Mouse (Mus musculus): ENCODE measurements around the gene Uqcc2. TPM values are rescaled to one million over a fixed set of nuclear protein-coding genes. Genes with fewer than 3 reads are reported as not detected.

Uqcc2 gene
- polyA plus RNA-seq, 1 experiment from 2014 or later: 146 TPM

DNA sequence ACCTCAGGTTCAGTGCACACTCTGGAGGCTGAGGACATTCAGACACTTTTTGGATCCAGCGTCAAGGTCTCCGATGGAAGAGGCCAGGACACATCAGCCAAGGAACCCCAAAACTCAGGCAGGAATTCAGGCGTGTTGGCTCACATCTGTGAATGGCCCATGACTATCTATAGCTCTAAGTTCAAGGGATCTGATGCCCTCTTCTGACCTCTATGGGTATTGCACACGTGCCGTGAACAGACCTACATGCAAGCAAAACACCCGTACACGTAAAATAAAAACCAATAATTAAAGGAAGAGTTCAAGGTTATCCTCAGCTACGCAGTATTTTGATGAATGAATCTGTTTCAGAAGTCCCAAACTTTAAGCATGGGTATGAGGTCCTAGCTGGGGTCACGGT is 27.0 kb downstream of the Uqcc2 start:
- Histone ChIP-seq H3K4me2 (no peak overlapping the region), H3K9me3 (replicated peaks) (no peaks in the 10 kb centered on the region), H3K27ac (replicated peaks) (no peak overlapping the region), H3K9ac (no peak overlapping the region), H3K4me1 (replicated peaks) (no peaks in the 10 kb centered on the region), H3K36me3 (replicated peaks) (no peaks in the 10 kb centered on the region), H3K4me3 (replicated peaks) (no peak overlapping the region), H3K27me3 (no peaks in the 10 kb centered on the region)
- WGBS (ENCODE audit: insufficient replicate concordance): 72% methylated on average over 9 of the region's 9 CpGs
- no peak for ATAC-seq (ENCODE audit: insufficient read depth)

DNA sequence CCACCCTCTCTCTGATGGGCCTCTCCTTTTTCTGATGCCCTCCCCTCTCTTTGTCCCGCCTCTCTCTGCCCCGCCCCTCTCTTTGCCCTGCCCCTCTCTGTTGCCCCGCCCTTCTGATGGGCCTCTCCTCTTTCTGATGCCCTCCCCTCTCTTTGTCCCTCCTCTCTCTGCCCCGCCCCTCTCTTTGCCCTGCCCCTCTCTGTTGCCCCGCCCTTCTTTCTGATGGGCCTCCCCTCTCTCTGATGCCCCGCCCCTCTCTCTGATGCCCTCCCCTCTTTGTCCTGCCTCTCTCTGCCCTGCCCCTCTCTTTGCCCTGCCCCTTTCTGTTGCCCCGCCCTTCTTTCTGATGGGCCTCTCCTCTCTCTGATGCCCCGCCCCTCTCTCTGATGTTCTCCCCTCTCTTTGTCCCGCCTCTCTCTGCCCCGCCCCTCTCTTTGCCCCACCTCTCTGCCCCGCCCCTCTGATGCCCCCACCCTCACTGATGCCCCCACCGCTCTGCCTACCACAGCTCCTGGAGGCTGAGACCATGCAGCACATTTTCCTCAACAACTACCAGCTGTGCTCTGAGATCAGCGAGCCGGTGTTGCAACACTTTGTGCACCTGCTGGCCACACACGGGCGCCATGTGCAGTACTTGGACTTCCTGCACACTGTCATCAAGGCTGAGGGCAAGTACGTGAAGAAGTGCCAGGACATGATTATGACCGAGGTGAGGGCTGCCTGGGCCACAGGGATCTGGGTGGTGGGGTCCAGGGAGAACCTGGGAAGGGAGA is 27.8 kb downstream of the Uqcc2 start:
- H3K9me3 ChIP-seq (replicated peaks): no peaks in the 10 kb centered on the region
- 62% methylated on average over 18 of the region's 18 CpGs for WGBS (ENCODE audit: insufficient replicate concordance)
- no peak overlapping the region for H3K9ac ChIP-seq
- no peaks in the 10 kb centered on the region for H3K36me3 ChIP-seq (replicated peaks)
- H3K4me3 ChIP-seq (replicated peaks): no peak overlapping the region
- H3K27me3 ChIP-seq: no peaks in the 10 kb centered on the region
- H3K4me2 ChIP-seq: no peak overlapping the region
- ATAC-seq (ENCODE audit: insufficient read depth): no peak
- no peaks in the 10 kb centered on the region for H3K4me1 ChIP-seq (replicated peaks)
- H3K27ac ChIP-seq (replicated peaks): no peak overlapping the region

DNA sequence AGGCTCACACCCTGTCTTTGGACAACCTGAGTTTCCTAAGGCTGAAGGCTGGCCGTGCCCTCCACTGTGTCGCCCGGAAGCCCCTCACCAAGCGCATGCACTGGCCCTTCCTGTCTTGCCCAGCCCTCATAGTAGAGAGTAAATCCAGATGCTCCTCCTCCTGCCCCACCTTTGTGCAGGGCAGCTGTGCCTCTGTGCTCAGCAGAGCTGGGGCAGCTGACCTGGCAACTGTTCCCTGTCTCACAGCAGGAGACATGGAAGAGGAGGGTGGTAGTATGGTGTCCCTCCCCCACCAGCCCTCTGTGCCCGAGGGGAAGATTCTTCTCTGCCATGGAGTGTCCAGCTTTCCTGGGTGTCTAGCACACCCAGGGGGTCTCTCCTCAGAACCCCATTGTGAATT is 32.0 kb downstream of the Uqcc2 start:
- Histone ChIP-seq H3K27ac (replicated peaks) (no peak overlapping the region), H3K4me3 (replicated peaks) (no peak overlapping the region), H3K9ac (no peak overlapping the region), H3K9me3 (replicated peaks) (no peaks in the 10 kb centered on the region), H3K36me3 (replicated peaks) (no peaks in the 10 kb centered on the region), H3K27me3 (no peaks in the 10 kb centered on the region), H3K4me1 (replicated peaks) (no peaks in the 10 kb centered on the region), H3K4me2 (no peak overlapping the region)
- WGBS (ENCODE audit: insufficient replicate concordance): 75% methylated on average over 5 of the region's 5 CpGs
- ATAC-seq (ENCODE audit: insufficient read depth): no peak

DNA sequence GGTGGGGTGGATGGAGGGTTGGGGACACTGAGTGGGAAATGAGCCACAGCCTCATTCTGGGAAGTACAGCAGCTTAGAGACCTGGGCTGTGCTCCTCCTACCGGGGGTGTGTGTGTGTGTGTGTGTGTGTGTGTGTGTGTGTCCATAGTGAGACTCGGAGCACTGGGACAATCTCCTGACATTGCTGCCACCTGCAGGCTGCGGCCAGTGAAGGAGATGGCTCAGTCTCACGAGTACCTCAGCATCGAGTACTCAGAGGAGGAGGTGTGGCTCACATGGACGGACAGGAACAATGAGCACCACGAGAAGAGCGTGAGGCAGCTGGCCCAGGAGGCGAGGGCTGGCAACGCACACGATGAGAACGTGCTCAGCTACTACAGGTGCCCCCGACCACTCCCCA is 38.0 kb downstream of the Uqcc2 start:
- Histone ChIP-seq H3K4me3 (replicated peaks) (no peak overlapping the region), H3K4me1 (replicated peaks) (no peaks in the 10 kb centered on the region), H3K9me3 (replicated peaks) (no peaks in the 10 kb centered on the region), H3K9ac (no peak overlapping the region), H3K4me2 (no peak overlapping the region), H3K27ac (replicated peaks) (no peak overlapping the region), H3K27me3 (no peaks in the 10 kb centered on the region), H3K36me3 (replicated peaks) (no peaks in the 10 kb centered on the region)
- no peak for ATAC-seq (ENCODE audit: insufficient read depth)
- WGBS (ENCODE audit: insufficient replicate concordance): 46% methylated on average over 13 of the region's 13 CpGs

DNA sequence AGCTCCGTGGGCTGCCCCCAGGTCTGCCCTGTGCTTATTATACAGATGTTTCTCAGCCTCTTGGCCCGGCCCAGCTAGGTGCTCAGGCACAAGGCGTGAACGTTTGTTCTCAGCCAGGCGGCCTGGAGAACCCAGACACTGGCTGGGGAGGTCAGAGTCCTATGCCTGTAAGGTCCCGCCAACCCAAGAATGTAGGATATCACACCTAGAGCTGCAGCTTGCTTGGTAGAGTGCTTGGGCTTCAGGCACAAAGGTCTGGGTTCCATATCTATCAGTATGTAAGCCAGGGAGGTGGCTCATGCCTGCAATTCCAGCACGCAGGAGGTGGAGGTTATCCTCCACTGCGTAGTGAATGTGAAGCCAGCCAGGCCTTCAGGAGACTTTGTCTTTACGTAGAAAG is 43.6 kb downstream of the Uqcc2 start:
- H3K36me3 ChIP-seq (replicated peaks): no peaks in the 10 kb centered on the region
- no peaks in the 10 kb centered on the region for H3K27me3 ChIP-seq
- no peak overlapping the region for H3K27ac ChIP-seq (replicated peaks)
- no peaks in the 10 kb centered on the region for H3K4me1 ChIP-seq (replicated peaks)
- H3K9me3 ChIP-seq (replicated peaks): no peaks in the 10 kb centered on the region
- no peak for ATAC-seq (ENCODE audit: insufficient read depth)
- H3K4me3 ChIP-seq (replicated peaks): no peak overlapping the region
- no peak overlapping the region for H3K4me2 ChIP-seq
- WGBS (ENCODE audit: insufficient replicate concordance): 71% methylated on average over 9 of the region's 9 CpGs
- no peak overlapping the region for H3K9ac ChIP-seq

DNA sequence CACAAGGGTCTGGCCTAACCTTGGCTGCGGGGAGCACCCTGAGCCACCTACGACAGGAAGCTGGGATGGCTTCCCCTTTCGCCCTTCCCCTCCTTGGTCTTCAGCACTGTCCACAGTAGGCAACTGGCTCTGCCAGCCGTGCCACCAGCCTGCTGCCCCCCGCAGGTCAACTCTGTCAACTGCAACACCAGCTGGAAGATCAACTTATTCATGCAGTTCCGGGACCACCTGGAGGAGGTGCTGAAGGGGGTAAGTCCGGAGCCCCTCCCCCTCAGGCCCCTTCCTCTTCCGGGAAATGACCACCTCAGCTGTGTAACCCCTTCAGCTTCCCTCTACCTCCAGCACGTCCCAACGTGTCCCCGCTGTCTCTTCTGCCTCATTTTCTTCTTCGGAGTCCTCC is 46.3 kb downstream of the Uqcc2 start:
- no peak for ATAC-seq (ENCODE audit: insufficient read depth)
- no peak overlapping the region for H3K9ac ChIP-seq
- no peaks in the 10 kb centered on the region for H3K9me3 ChIP-seq (replicated peaks)
- WGBS (ENCODE audit: insufficient replicate concordance): 39% methylated on average over 12 of the region's 12 CpGs
- peaks cover 15% of the 10 kb centered on the region; the same call in 1 of the 2 replicates for H3K4me1 ChIP-seq (replicated peaks)
- no peaks in the 10 kb centered on the region for H3K27me3 ChIP-seq
- no peak overlapping the region for H3K27ac ChIP-seq (replicated peaks)
- H3K36me3 ChIP-seq (replicated peaks): no peaks in the 10 kb centered on the region
- no peak overlapping the region for H3K4me3 ChIP-seq (replicated peaks)
- no peak overlapping the region for H3K4me2 ChIP-seq

DNA sequence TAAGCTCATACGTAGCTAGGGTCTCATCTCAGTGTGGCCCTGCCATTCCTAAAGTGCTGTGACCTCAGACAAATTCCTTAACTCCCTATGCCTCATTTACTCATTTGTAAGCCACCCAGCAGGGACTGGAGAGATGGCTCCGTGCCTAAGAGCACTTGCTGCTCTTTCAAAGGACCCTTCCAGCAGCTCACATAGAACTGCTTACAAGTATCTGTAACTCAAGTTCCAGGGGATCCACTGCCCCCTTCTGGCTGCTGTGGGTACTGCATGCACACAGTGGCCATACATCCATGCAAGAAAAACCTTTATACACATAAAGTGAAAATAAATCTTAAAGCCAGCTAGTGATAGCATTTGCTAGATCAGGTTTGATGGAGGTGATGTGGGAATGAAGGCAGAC is 48.0 kb downstream of the Uqcc2 start:
- Histone ChIP-seq H3K4me1 (replicated peaks) (peaks cover 23% of the 10 kb centered on the region), H3K27me3 (no peaks in the 10 kb centered on the region), H3K4me3 (replicated peaks) (no peak overlapping the region), H3K36me3 (replicated peaks) (no peaks in the 10 kb centered on the region), H3K9ac (no peak overlapping the region), H3K4me2 (no peak overlapping the region), H3K27ac (replicated peaks) (no peak overlapping the region), H3K9me3 (replicated peaks) (no peaks in the 10 kb centered on the region)
- no peak for ATAC-seq (ENCODE audit: insufficient read depth)
- 61% methylated on average over 2 of the region's 2 CpGs for WGBS (ENCODE audit: insufficient replicate concordance)

DNA sequence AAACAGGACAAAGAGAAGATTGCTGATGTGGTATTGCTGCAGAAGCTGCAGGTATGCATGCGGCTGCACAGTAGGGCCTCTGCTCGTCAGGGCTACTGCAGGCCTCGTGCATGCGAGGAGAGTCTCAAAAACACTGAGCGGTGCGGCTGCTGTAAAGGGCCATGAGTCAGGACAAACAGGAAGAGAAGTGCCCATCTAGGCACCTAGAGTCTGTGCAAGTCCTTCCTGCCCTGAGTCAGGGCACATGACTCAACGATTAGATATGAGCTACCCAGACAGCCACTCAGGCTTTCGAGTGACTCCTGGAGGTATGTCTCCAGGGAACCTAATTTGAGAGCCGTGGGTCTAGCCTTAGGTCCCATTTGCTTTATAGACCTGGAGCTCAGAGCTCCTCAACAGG is 50.1 kb downstream of the Uqcc2 start:
- no peak overlapping the region for H3K9ac ChIP-seq
- 18% methylated on average over 9 of the region's 9 CpGs for WGBS (ENCODE audit: insufficient replicate concordance)
- H3K27me3 ChIP-seq: no peaks in the 10 kb centered on the region
- no peaks in the 10 kb centered on the region for H3K9me3 ChIP-seq (replicated peaks)
- no peaks in the 10 kb centered on the region for H3K36me3 ChIP-seq (replicated peaks)
- no peak overlapping the region for H3K27ac ChIP-seq (replicated peaks)
- H3K4me1 ChIP-seq (replicated peaks): peaks cover 31% of the 10 kb centered on the region
- no peak for ATAC-seq (ENCODE audit: insufficient read depth)
- no peak overlapping the region for H3K4me2 ChIP-seq
- H3K4me3 ChIP-seq (replicated peaks): no peak overlapping the region

DNA sequence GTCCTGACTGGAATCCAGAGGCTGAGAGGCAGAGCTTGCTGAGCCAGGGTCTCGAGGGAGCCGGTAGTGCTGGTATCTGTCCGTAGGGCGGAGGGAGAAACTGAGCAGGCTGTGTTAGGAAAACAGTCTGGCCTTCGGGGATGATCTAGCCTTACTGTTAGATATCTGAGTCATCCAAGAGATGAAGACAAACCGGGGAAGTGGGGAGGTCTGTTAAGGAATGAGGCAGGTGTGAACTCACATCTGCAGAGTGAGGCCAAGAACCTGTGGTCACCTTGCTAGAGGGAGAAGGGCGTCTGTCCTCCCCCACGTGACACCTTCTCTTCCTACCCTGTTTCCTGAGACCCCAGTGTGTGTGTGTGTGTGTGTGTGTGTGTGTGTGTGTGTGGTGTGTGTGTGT is 50.9 kb downstream of the Uqcc2 start:
- WGBS (ENCODE audit: insufficient replicate concordance): 39% methylated on average over 8 of the region's 8 CpGs
- Histone ChIP-seq H3K4me1 (replicated peaks) (peaks cover 31% of the 10 kb centered on the region), H3K9me3 (replicated peaks) (peaks cover 2% of the 10 kb centered on the region; the same call in 1 of the 2 replicates), H3K4me3 (replicated peaks) (no peak overlapping the region), H3K27ac (replicated peaks) (no peak overlapping the region), H3K9ac (no peak overlapping the region), H3K36me3 (replicated peaks) (no peaks in the 10 kb centered on the region), H3K4me2 (no peak overlapping the region), H3K27me3 (no peaks in the 10 kb centered on the region)
- no peak for ATAC-seq (ENCODE audit: insufficient read depth)

DNA sequence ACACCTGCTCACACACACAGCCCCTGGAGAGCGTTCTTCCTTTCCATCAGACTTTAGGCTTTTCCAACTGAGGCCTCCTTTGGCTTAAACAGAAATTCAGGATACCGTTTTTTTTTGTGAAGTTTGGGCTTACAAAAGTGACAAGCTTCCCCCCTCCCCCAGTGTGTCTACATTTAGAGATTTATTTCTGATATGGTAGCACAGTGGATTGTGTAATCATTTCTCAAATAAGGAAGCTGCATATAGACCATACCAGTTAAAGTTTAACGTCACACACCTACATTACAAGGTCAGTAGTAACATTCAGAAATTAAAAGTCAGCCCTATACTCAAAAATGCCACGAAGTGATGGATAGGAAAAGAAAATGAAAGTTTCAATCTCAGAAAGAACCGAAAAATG is 51.8 kb downstream of the Uqcc2 start:
- peak overlapping the region; percentile 27; the same call in 1 of the 2 replicates for H3K4me2 ChIP-seq
- peaks cover 31% of the 10 kb centered on the region for H3K4me1 ChIP-seq (replicated peaks)
- no peak for ATAC-seq (ENCODE audit: insufficient read depth)
- WGBS (ENCODE audit: insufficient replicate concordance): 44% methylated on average over 5 of the region's 5 CpGs
- 0 out of 2 replicates have a peak overlapping the region, but pooled peaks have one; percentile 41 for H3K27ac ChIP-seq (replicated peaks)
- H3K9me3 ChIP-seq (replicated peaks): peaks cover 5% of the 10 kb centered on the region; the same call in 1 of the 2 replicates
- H3K4me3 ChIP-seq (replicated peaks): no peak overlapping the region
- no peak overlapping the region for H3K9ac ChIP-seq
- no peaks in the 10 kb centered on the region for H3K27me3 ChIP-seq
- no peaks in the 10 kb centered on the region for H3K36me3 ChIP-seq (replicated peaks)

DNA sequence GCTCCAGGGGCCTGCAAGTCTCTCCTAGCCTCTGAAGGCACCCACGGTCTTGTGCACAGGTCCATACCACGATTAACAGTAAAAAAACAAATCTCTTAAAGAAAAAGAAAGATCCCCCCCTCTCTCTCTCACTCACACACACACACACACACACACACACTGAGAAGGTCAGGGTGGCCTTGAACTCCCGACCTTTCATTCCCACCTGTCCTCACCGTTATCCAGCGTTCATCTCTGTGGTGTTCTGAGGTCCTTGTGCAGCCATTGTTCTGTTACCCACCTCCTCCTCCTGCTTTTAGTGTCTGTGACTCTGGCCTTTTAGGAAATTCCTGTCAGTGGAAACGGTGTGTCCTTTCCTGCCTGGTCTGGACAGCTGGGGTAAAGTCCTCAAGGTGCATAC is 55.2 kb downstream of the Uqcc2 start:
- 65% methylated on average over 6 of the region's 6 CpGs for WGBS (ENCODE audit: insufficient replicate concordance)

DNA sequence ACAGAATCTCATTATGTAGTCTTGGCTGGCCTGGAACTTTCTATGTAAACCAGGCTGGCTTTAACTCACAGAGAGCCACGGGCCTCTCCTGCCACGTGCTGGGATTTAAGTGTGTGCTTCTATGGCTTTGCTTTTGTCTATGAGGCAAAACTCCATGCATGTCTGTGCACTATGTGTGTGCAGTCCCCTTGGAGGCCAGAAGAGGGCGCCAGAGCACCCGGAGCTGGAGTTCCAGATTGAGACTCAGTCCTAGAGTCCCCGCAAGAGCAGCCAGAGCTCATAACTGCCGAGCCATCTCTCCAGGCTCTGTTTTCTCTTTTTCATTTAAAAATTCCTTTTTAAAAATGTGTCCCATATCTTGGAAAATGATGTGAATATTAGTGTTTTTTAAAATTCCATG is 55.8 kb downstream of the Uqcc2 start:
- WGBS (ENCODE audit: insufficient replicate concordance): 64% methylated on average over 6 of the region's 6 CpGs
- no peak for ATAC-seq (ENCODE audit: insufficient read depth)
- H3K4me1 ChIP-seq (replicated peaks): peaks cover 36% of the 10 kb centered on the region
- H3K27me3 ChIP-seq: no peaks in the 10 kb centered on the region
- peaks cover 5% of the 10 kb centered on the region; the same call in 1 of the 2 replicates for H3K9me3 ChIP-seq (replicated peaks)
- no peak overlapping the region for H3K27ac ChIP-seq (replicated peaks)
- H3K4me2 ChIP-seq: no peak overlapping the region
- H3K4me3 ChIP-seq (replicated peaks): no peak overlapping the region
- H3K9ac ChIP-seq: no peak overlapping the region
- no peaks in the 10 kb centered on the region for H3K36me3 ChIP-seq (replicated peaks)

More for the DNA sequence above, 55.2 kb downstream of the Uqcc2 start:
- Histone ChIP-seq H3K4me1 (replicated peaks) (peaks cover 41% of the 10 kb centered on the region), H3K27me3 (no peaks in the 10 kb centered on the region), H3K9me3 (replicated peaks) (peaks cover 5% of the 10 kb centered on the region; the same call in 1 of the 2 replicates), H3K36me3 (replicated peaks) (no peaks in the 10 kb centered on the region), H3K4me2 (no peak overlapping the region), H3K9ac (no peak overlapping the region), H3K27ac (replicated peaks) (no peak overlapping the region), H3K4me3 (replicated peaks) (no peak overlapping the region)
- no peak for ATAC-seq (ENCODE audit: insufficient read depth)

Measured in liver, embryonic 15.5 days (tissue).